Mouse (Mus musculus): Measurements from ENCODE around the gene Alox5ap. TPM values are rescaled to one million over a fixed set of nuclear protein-coding genes. Genes with fewer than 3 reads are reported as not detected.

Alox5ap gene
- total RNA-seq, 2 experiments from 2014 or later = 1,236 to 1,767 TPM

DNA sequence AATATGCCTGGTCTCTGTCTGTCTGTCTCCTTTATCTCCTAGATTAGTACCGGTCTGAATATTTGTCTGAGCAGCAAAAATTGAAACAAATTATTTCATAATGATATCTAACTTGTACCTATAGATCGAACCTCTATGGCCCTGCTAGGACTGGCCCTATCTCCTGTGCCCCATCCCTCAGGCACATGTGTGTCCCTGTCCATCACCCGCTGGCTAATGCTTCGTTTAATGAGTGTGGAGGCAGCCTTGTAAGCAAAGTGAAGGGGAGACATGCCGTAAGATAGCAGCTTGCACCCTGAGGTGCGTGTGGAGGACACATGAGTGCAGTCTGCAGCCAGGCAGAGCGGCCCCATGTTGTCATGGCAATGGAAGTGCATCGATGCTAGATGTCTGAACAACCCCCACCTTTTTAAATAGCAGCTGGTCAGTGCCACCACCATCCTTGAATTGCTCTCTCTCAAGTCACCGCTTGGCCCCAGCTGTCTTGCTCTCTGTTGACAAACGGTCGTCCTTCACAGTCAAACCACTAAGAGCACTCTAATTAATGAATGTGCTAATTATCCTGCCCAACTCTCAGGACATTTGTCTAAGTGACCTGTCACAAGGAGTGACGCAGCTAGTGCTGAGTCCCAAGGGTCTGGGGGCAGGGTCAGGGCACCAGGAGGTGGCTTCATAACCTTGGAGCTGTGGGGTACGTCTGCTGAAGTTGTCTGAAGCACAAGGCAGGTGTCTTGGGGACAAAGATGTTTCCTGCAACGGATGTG lies 6.9 kb upstream of the Alox5ap start:
- ATAC-seq (ENCODE audit: poor library complexity, severe bottlenecking) = no peak

DNA sequence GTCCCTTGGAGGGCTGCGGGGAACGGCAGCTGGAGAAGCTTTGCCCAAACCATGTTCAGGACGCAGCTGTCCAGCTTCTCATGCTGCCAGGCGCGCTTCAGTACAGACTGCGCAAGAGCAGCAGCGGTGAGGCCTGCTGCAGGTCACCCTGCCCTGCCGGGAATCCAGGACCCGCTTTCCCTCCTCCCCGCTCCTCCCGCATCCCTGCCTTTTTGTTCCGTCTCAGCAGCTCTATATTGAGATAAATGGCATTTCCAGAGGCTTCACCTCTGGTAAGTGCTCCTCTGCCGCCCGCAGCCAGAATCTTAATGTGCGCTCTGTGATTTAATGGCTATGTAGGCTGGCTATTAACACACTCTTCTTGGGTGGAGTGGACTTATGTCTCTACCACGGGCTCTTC lies 5.5 kb upstream of the Alox5ap start:
- no peak for ATAC-seq (ENCODE audit: poor library complexity, severe bottlenecking)

DNA sequence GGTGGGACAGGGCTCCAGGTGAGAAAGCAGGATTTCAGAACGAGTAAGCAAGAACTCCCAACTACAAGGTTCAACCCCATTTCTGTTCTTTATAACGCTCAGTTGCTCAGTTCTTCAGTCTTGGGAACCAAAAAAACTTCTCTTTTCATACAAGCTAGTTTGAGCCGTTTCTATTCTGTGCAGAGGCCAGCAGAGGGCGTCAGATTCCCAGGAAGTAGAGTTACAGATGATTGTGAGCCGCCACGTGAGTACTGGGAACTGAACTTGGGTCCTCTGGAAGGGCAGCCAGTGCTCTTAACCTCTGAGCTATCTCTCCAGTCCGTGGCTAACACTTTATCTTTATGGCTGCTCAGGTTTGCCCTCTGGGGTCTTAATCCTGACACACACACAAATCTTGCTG lies 3.1 kb upstream of the Alox5ap start:
- ATAC-seq (ENCODE audit: poor library complexity, severe bottlenecking) = no peak

DNA sequence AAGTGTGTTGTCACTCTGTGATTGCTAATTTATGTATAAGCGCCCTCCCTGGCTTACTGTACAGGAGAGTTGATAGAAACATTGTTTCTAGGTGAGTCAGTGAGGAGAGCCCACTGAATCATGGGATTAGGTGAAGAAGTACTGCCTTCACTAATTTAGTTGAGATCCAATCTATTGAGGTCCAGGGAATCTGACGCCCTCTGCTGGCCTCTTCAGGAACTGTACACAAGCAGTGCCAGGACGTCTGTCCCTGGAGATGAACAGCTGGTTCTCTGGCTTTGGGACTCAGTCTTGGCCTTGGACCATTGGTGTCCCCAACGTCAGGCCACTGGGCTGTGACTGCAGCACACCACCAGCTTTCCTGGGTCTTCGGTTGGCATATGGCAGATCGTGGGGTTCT lies 2.7 kb upstream of the Alox5ap start:
- ATAC-seq (ENCODE audit: poor library complexity, severe bottlenecking) = no peak

DNA sequence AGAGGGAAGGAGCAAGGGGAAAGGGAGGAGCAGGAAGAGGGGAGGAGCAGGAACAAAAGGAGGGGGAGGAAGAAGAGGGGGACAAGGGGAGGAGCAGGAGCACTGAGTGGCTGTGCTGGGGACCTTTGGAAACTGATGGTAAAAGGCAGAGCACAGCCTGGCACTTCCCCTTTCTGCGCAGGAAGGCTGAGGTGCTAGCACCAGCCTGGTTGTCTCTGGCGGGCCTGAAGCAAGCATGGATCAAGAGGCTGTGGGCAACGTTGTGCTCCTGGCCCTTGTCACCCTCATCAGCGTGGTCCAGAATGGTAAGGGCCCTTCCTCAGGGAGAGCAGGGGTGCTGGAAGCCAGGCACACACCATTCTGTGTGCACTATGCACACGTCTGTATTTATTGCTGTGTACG lies 312 bp downstream of the Alox5ap start:
- ATAC-seq (ENCODE audit: poor library complexity, severe bottlenecking) = peak; percentile 61

DNA sequence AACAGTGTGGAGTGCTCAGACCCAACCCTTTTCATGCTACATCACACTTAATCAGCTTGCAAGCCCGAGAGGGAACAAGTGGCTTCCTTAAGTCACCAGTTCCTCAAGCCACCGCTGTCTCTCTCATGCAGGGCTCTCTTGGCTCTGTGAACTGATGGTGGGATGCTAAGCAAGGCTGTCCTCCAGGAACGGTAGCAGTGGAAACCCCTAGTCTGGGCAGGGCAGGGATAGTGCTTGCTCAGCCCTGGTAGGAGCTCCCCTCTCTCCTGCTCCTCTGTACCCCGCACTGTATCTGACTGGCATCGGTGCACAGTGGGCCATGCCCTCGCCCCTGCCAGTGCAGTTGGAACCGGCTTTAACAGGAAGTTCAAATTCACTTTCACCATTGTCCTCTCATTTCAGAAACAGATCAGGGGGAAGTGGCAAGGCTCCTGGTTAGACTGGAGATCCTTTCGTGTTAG lies 2.2 kb downstream of the Alox5ap start:
- ATAC-seq (ENCODE audit: poor library complexity, severe bottlenecking) = peak; percentile 59

DNA sequence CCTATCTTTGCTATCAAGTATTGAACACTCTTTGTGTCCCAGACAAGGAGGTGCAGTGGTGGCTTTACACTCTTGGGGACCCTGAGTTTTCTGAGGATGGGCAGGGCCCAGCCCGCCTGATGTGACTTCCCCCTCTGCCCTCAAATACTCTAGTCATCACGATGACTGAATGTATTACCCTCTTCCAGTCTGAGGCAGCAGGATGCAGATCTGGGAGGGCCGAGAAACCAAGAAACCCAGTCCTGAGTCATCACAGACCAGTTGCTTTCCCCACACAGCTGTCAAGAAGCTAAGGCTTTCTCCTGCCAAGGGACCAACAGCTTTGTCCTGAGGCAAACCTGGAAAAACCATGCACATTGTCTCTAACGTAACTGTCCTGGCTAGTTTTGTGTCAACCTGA lies 2.9 kb downstream of the Alox5ap start:
- ATAC-seq (ENCODE audit: poor library complexity, severe bottlenecking) = peak; percentile 44

DNA sequence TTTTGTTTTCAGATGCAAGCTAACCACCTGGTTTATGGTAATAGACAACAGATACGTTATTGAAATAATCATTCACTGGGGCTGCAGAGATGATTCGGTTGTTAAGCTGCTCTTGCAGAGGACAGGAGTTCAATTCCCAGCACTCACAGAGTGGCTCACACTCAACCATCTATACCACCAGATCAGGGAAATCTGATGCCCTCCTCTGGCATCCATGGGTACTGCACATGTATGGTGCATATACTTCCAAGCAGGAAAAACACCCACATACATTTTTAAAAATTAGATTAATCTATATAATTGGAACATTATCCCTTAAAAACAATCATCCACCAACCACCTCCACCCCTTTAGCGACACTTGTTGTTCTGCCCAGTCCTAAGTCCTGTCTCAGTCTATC lies 6.7 kb downstream of the Alox5ap start:
- ATAC-seq (ENCODE audit: poor library complexity, severe bottlenecking) = no peak

DNA sequence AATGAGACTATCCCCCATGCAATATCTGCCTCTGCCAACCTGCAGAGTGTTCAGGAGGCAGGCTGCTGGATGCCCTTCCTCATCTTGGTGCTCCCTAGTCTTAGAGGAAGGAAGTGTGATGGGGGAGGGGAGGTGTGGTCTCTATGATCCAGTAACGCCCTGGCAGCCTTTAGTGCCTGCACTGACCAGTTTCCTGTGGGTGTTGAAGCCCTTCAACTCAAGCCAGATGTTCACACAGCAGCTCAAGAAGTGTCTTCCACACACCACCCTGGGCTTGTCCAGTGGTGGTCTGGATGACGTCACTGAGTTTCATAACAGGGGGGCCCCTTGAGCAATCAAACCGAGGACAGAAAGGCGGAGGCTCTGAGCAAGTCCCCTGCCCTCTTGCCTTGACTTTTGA lies 8.0 kb downstream of the Alox5ap start:
- peak; percentile 66 for ATAC-seq (ENCODE audit: poor library complexity, severe bottlenecking)

DNA sequence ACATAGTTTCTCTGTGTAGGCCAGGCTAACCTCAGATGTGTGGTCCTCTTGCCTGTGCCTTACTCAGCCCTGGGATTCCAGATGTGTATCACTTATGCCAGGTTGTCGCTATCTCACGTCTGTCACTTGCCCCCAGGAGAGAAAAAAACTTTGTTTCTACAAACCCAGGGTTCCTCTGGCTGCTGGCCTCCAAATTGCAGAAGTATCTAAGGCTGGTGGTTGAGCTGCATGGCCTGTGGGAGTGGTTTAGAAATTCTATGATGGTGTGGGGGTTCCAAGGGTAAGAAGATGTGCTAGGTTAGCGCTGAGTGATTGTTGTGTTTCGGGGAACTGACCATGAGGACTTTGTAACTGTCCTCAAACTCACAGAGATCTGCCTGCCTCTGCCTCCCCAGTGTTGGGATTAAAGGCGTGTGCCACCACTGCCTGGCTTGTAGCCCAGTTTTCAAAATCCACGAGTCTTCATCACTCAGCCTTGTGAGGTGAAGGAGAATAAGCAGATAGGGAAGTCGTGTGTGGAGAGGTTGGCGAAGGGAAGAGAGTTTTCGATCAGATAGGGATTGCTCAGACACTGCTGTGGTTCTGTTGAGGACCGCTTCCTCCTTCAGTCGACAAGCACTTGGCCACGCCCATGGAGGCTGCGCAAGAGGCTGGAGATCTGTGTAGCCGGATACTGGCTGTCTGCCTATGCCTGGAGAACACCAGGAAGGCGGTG lies 10.0 kb downstream of the Alox5ap start:
- peak; percentile 78 for ATAC-seq (ENCODE audit: poor library complexity, severe bottlenecking)

DNA sequence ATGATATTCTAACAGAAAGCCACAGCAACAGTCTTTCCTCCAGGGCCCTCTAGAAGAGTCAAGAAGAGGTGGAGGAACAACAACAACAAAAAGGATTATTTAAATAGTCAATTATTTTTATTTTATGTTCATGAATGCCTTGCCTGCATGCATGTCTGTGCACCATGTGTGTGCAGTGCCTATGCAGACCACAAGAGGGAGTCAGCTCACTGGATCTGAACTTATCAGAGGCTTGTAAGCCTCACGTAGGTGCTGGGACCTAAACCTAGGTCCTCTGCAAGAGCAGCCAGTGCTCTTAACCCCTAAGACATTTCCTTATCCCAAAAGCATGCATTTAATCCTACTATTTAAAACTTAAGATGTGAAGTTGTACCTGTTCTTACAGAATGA lies 10.5 kb downstream of the Alox5ap start:
- ATAC-seq (ENCODE audit: poor library complexity, severe bottlenecking) = peak; percentile 8; the same call in 1 of the 2 replicates

DNA sequence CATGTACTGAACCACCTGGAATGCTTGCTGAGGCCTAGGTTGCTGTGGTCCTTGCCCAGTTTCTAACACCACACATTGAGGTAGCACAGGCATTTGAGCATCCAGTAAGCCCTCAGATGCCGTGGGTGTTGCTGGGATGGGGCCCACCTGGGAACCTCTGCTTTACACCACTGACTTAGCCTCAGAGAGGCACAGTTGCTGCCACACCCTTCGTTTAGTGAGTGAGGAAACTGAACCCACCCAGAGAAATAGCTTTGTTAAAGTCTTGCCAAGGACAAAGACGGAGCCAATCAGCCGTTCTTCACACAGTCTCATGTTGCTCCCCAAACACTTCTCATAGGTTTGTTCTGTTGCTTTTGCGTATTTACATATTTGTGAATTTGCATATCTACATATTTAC lies 13.0 kb downstream of the Alox5ap start:
- ATAC-seq (ENCODE audit: poor library complexity, severe bottlenecking) = no peak

DNA sequence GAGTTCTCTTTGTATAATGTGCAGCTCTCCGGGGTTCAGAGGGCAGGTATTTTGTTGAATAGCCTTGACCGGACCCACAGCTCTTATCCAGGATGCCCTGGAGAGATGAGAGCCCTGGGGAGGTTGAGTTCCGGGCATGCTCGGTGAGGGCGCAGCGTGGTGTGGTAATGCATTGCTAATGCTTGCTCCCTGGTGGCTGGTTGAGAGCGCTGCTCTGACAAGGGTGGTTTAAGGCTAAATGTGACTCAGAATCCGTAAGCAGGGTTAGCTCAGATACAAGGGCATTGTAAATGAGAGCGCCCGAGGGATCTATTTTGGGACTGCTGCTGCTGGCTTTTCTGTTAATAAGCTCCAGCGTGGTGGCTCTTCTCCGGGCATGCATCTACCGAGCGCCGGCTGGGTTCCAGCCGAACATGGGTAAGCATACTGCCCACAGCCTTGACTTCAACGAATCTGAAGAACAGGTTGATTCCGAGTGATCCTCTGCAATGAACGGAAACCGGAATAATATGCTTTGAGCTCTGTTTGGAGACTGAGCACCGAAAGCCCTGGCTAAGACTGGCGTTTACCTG lies 14.8 kb downstream of the Alox5ap start:
- ATAC-seq (ENCODE audit: poor library complexity, severe bottlenecking) = no peak

DNA sequence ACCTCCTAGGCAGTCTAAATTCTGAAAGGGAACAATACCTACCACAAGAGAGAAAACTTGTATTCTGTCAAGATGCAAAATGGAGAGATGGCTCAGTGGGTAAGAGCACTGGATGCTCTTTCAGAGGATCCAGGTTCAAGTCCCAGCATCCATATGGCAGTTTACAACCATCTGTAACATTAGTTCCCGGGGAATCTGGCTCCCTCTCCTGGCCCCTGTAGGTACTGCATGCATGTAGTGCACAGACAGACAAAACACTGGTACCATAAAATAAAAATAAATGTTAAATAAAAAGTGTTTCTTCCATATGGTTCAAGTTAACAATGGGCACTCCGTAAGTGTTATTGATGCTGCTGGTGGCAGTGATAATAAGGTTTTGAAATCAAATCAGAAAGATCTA lies 18.4 kb downstream of the Alox5ap start:
- peak; percentile 41; the same call in 1 of the 2 replicates for ATAC-seq (ENCODE audit: poor library complexity, severe bottlenecking)

DNA sequence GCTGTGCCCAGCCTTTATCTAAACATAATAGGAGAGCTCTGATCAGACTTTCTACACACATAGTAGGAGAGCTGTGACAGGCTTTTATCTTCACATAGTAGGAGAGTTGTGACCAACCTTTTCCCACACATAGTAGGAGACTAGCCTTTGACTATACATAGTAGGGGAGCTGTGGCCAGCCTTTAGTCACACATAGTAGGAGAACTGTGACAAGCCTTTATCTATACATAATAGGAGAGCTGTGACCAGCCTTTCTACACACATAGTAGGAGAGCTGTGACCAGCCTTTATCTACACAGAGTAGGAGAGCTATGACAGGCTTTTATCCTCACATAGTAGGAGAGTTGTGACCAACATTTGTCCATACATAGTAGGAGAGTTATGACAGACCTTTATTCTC lies 19.3 kb downstream of the Alox5ap start:
- ATAC-seq (ENCODE audit: poor library complexity, severe bottlenecking) = no peak

DNA sequence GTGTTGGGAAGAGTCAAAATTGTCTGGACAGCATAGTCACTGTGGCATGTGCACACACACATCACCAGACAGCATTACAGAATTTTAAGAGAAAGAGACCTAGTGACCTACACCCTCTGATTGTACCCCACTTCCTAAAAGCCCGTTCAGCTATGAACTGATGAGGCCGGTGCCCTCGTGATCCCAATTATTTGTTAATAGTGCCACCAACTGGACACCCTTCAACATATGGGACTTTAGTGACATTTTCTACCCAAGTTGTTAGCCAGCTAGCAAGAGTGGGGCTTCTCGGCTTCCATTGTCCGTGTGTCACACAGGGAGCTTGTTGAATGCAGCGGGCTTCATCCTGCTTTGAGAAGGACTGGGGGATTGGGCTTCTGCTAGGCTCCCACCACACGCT lies 21.5 kb downstream of the Alox5ap start:
- no peak for ATAC-seq (ENCODE audit: poor library complexity, severe bottlenecking)

DNA sequence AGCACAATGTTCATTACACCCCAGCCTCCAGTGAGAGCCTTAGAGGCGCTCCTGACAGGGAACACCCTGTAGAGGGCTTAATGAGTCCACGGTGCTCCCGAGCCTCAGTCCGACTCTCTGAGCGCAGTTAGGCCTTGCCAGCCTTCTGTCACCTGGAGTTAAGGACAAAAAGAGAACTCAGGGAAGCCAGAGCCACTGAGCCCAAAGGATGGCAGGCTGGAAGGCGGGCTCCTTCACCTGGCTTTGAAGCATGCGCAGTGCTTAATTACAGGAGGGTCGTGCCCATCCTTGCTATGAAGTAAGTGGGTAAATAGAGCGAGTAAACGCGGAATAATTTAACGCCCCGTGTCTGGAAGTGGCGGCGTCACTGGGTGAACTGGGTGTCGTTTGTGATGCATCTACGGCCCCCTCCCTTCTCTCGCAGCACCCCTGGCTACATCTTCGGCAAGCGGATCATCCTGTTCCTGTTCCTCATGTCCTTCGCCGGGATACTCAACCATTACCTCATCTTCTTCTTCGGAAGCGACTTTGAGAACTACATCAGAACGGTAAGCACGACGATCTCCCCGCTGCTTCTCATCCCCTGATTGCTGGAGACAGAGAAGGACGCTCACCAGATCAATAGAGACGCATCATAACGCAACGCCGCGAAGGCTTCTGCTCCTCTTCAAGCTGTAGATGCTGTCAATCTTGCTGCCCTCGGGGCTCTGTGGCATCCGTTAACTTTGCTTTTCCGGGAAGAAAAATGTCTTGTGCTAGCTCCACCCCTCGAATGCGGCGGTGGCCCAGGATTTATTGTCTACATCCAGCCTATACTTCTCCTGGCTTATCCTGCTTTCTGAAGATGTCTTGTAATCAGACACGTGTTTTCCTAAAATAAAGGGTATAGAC lies 22.8 kb downstream of the Alox5ap start:
- no peak for ATAC-seq (ENCODE audit: poor library complexity, severe bottlenecking)

DNA sequence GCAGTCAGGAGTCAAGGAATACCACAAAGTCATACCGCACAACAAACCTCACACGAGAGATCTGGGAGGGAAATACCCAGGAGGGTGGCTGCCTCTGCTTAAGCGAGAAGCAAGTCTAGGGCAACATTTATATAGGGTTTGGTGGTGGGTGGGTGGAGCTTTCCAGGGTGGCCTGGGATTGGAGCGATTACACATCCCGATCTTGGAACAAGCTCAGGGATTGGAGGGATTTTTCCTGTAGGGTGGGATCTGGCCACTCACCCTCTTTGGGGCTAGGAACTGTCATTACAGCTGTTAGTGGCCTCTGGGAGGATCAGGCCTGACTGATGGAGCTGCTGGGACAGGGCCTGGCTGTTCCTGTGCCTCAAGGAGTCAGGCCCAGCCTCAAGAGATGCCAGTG lies 26.7 kb downstream of the Alox5ap start:
- no peak for ATAC-seq (ENCODE audit: poor library complexity, severe bottlenecking)

DNA sequence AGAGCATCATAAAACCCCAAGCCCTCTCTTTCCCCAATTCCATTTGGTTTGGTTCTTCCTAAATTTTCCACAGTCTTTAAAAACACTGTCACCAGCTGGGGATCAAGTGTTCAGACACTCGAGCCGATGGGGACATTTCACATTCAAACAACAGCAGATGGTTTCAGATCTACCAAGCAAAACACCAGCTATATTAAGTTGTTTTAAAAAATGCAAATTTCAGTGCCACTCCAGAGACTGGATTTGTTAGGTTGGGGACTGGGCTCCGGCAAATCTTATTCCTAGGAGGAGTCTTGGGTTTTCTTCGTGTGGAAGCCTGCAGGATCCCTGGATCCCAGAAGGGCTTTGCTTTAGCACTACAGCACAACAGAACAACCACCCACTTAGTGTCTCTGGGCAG lies 28.5 kb downstream of the Alox5ap start:
- no peak for ATAC-seq (ENCODE audit: poor library complexity, severe bottlenecking)

DNA sequence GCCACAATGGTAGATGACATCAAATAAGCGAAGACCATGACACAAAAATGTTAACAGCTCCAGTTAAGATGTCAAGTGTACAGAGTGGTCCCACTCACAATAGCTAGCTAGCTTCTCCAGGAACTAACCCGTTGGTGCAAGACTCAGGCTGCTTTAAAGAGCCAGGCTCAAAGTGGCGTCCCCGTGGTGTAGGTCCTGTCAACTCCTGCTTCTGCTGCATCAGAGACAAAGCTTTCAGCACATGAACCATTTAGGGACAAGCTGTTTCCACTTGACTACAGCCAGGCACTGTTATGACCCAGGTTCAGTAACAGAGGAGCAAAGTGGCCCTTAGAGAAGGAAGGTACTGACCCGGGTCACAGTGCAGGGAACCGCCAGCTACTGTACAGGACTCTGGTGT lies 32.2 kb downstream of the Alox5ap start:
- ATAC-seq (ENCODE audit: poor library complexity, severe bottlenecking) = no peak

DNA sequence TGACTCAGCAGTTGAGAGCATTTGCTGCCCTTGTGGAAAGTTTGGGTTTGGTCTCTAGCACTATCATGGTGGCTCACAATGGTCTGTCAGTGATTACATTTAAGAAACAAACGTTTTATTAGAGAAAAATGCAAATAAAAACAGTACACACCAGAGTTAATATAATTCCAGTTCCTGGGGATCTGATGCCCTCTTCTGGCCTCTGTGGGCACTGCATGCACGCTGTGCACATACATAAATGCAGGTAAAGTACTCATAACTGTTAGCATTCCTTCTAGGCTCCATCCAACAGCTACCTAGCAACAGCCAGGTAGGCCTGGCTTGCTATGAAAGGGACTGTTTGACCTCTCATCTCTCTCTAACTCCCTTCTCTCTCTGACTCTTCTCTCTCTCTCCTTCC lies 32.9 kb downstream of the Alox5ap start:
- 0 out of 2 replicates have a peak, but pooled peaks have one; percentile 57 for ATAC-seq (ENCODE audit: poor library complexity, severe bottlenecking)

Measured in megakaryocyte, adult 5-6 weeks (primary cell).